17 mouse cellular contexts compared by ENCODE assay signal in the genomic region with DNA sequence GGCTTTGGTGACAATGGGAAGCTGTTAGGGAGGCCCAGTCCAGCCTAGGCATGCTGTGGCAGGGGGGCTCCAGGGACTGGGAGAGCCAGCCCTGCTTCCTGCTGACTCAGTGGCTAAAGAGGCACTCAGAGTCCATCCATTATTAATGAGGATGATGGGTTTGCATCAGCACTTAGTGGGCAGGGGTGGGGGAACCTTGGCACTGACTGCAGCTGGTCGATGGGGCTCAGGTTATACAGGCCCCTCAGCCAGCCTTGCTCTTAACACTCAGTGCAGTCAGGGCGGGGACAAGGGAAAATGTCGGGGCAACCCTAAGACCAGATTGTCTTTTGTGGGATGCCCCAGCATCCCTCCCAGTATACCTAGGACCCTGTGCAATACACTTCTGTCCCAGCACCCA. TPM values are rescaled to one million over a fixed set of nuclear protein-coding genes. Genes with fewer than 3 reads are reported as not detected.
DNase-seq lines count a peak whose midpoint lies in the region; ATAC-seq lines count a peak whose summit lies in the region.
"Had no signal": no experiment of that assay in that cellular context is flagged by ENCODE, and none has a peak within 500 bp of the region (broad histone marks: within the 10 kb centered on the region; RNA-seq: fewer than 3 reads in every experiment).

No protein-coding gene starts in this region.

- no peaks in the 10 kb centered on the region for H3K27me3 ChIP-seq in hindbrain, embryonic 12.5 days
- H3K27me3 ChIP-seq in hindbrain, embryonic 16.5 days (replicated peaks; ENCODE audit: control insufficient read depth, insufficient read depth, low read length) = no peaks in the 10 kb centered on the region
- H3K27me3 ChIP-seq in midbrain, embryonic 11.5 days (ENCODE audit: control insufficient read depth, insufficient read depth, low read length) = no peaks in the 10 kb centered on the region
- H3K27me3 ChIP-seq in midbrain, embryonic 14.5 days (ENCODE audit: control insufficient read depth, insufficient read depth, low read length) = no peaks in the 10 kb centered on the region
- H3K27me3 ChIP-seq: forebrain, embryonic 15.5 days; heart, embryonic 13.5 days had no signal

- 0 out of 2 replicates have a peak overlapping the region, but pooled peaks have one; percentile 12 for H3K27ac ChIP-seq in hindbrain, embryonic 12.5 days
- H3K27ac ChIP-seq in hindbrain, embryonic 16.5 days (ENCODE audit: low read depth, low read length) = no peak overlapping the region
- no peak overlapping the region for H3K27ac ChIP-seq in midbrain, embryonic 11.5 days (ENCODE audit: low read depth, low read length)
- H3K27ac ChIP-seq in midbrain, embryonic 14.5 days (replicated peaks; ENCODE audit: low read depth, low read length) = no peak overlapping the region
- H3K27ac ChIP-seq: forebrain, embryonic 15.5 days; heart, embryonic 13.5 days had no signal

- H3K4me2 ChIP-seq in hindbrain, embryonic 12.5 days (replicated peaks) = no peak overlapping the region
- H3K4me2 ChIP-seq in hindbrain, embryonic 16.5 days (ENCODE audit: low read length) = no peak overlapping the region
- no peak overlapping the region for H3K4me2 ChIP-seq in midbrain, embryonic 11.5 days
- no peak overlapping the region for H3K4me2 ChIP-seq in midbrain, embryonic 14.5 days (ENCODE audit: low read length)
- H3K4me2 ChIP-seq: forebrain, embryonic 15.5 days; heart, embryonic 13.5 days had no signal

- WGBS in hindbrain, embryonic 12.5 days = 86% methylated on average over 3 of the region's 3 CpGs
- WGBS in hindbrain, embryonic 16.5 days = 61% methylated on average over 2 of the region's 3 CpGs
- 90% methylated on average over 3 of the region's 3 CpGs for WGBS in midbrain, embryonic 11.5 days
- 77% methylated on average over 3 of the region's 3 CpGs for WGBS in midbrain, embryonic 14.5 days

- ATAC-seq in hindbrain, embryonic 12.5 days (ENCODE audit: low FRiP score) = 0 out of 2 replicates have a peak, but pooled peaks have one; percentile 23
- ATAC-seq in hindbrain, embryonic 16.5 days = no peak
- ATAC-seq in midbrain, embryonic 11.5 days (ENCODE audit: low FRiP score) = 0 out of 2 replicates have a peak, but pooled peaks have one; percentile 24
- ATAC-seq in midbrain, embryonic 14.5 days (ENCODE audit: low FRiP score, low TSS enrichment) = no peak
- ATAC-seq: CD4-positive, CD25-positive, alpha-beta regulatory T cell, adult 4 months; forebrain, embryonic 15.5 days had no signal

- H3K36me3 ChIP-seq in hindbrain, embryonic 12.5 days = peaks cover 70% of the 10 kb centered on the region
- H3K36me3 ChIP-seq in hindbrain, embryonic 16.5 days (ENCODE audit: control insufficient read depth, insufficient read depth, low read length) = peaks cover 34% of the 10 kb centered on the region
- H3K36me3 ChIP-seq in midbrain, embryonic 11.5 days (ENCODE audit: control insufficient read depth, insufficient read depth, low read length) = peaks cover 4% of the 10 kb centered on the region; the same call in 1 of the 2 replicates
- H3K36me3 ChIP-seq in midbrain, embryonic 14.5 days (ENCODE audit: control insufficient read depth, insufficient read depth, low read length) = peaks cover 70% of the 10 kb centered on the region

- H3K4me1 ChIP-seq in hindbrain, embryonic 12.5 days = no peaks in the 10 kb centered on the region
- no peaks in the 10 kb centered on the region for H3K4me1 ChIP-seq in hindbrain, embryonic 16.5 days (ENCODE audit: control insufficient read depth, insufficient read depth, low read depth, low read length)
- H3K4me1 ChIP-seq in midbrain, embryonic 11.5 days (ENCODE audit: control insufficient read depth, insufficient read depth, low read length) = no peaks in the 10 kb centered on the region
- no peaks in the 10 kb centered on the region for H3K4me1 ChIP-seq in midbrain, embryonic 14.5 days (ENCODE audit: control insufficient read depth, insufficient read depth, low read length)
- H3K4me1 ChIP-seq: forebrain, embryonic 15.5 days had no signal

- DNase-seq in cerebellum, adult 11-12 months = peak; percentile 38
- no peak for DNase-seq in cerebellum, adult 11 months
- no peak for DNase-seq in midbrain, embryonic 11.5 days (ENCODE audit: low spot score, missing footprints)
- no peak for DNase-seq in midbrain, embryonic 14.5 days
- DNase-seq in retina, embryonic 14.5 days (ENCODE audit: low spot score) = peak; percentile 53
- DNase-seq in retina, postnatal 1 day = no peak
- DNase-seq: B cell, adult 2 months; gastrocnemius, postnatal 36 days; heart, adult 11 months; heart, postnatal 36 days had no signal

- no peak overlapping the region for H3K9ac ChIP-seq in hindbrain, embryonic 12.5 days
- no peak overlapping the region for H3K9ac ChIP-seq in hindbrain, embryonic 16.5 days (ENCODE audit: low read depth, low read length)
- no peak overlapping the region for H3K9ac ChIP-seq in midbrain, embryonic 11.5 days (ENCODE audit: low read length)
- no peak overlapping the region for H3K9ac ChIP-seq in midbrain, embryonic 14.5 days (replicated peaks; ENCODE audit: low read length)
- H3K9ac ChIP-seq: forebrain, embryonic 15.5 days; heart, embryonic 13.5 days had no signal

- H3K4me3 ChIP-seq in hindbrain, embryonic 12.5 days = no peak overlapping the region
- H3K4me3 ChIP-seq in hindbrain, embryonic 16.5 days (ENCODE audit: low read length) = no peak overlapping the region
- H3K4me3 ChIP-seq in midbrain, embryonic 11.5 days (ENCODE audit: low read depth, low read length) = no peak overlapping the region
- no peak overlapping the region for H3K4me3 ChIP-seq in midbrain, embryonic 14.5 days (replicated peaks; ENCODE audit: low read depth, low read length)
- H3K4me3 ChIP-seq: forebrain, embryonic 15.5 days; heart, embryonic 13.5 days had no signal

- H3K9me3 ChIP-seq in hindbrain, embryonic 12.5 days (replicated peaks) = no peaks in the 10 kb centered on the region
- no peaks in the 10 kb centered on the region for H3K9me3 ChIP-seq in hindbrain, embryonic 16.5 days (ENCODE audit: control insufficient read depth, low read length)
- no peaks in the 10 kb centered on the region for H3K9me3 ChIP-seq in midbrain, embryonic 11.5 days (ENCODE audit: control insufficient read depth, low read length)
- H3K9me3 ChIP-seq in midbrain, embryonic 14.5 days (ENCODE audit: control insufficient read depth, low read length) = no peaks in the 10 kb centered on the region
- H3K9me3 ChIP-seq: forebrain, embryonic 15.5 days; G1E; heart, embryonic 13.5 days had no signal

RNA-seq across cellular contexts. Expression of a gene that starts 9.2 kb away (rescaled TPM):
- polyA plus RNA-seq in hindbrain, embryonic 12.5 days (2016; fragmentation: Nextera tagmentation; extraction: Ambion mirVana) = 3.9 TPM in 2 replicates
- 2.1 and 2.4 TPM in 2 replicates for polyA plus RNA-seq in hindbrain, embryonic 16.5 days (2015; fragmentation: Nextera tagmentation; extraction: Ambion mirVana)
- polyA plus RNA-seq in midbrain, embryonic 11.5 days (2014; fragmentation: Nextera tagmentation; extraction: Ambion mirVana) = 1.5 and 2.0 TPM in 2 replicates
- 2.4 and 3.5 TPM in 2 replicates for polyA plus RNA-seq in midbrain, embryonic 14.5 days (2014; fragmentation: Nextera tagmentation; extraction: Ambion mirVana)

RNA-seq across cellular contexts. Expression of a gene that starts 13.1 kb away (rescaled TPM):
- polyA plus RNA-seq in hindbrain, embryonic 12.5 days (2016; fragmentation: Nextera tagmentation; extraction: Ambion mirVana) = 21.9 and 25.0 TPM in 2 replicates
- 25.1 and 25.7 TPM in 2 replicates for polyA plus RNA-seq in hindbrain, embryonic 16.5 days (2015; fragmentation: Nextera tagmentation; extraction: Ambion mirVana)
- 18.3 and 19.2 TPM in 2 replicates for polyA plus RNA-seq in midbrain, embryonic 11.5 days (2014; fragmentation: Nextera tagmentation; extraction: Ambion mirVana)
- 14.0 and 16.7 TPM in 2 replicates for polyA plus RNA-seq in midbrain, embryonic 14.5 days (2014; fragmentation: Nextera tagmentation; extraction: Ambion mirVana)

RNA-seq across cellular contexts. Expression of a gene that starts 18.1 kb away (rescaled TPM):
- polyA plus RNA-seq in hindbrain, embryonic 12.5 days (2016; fragmentation: Nextera tagmentation; extraction: Ambion mirVana) = 0.31 and 0.72 TPM in 2 replicates
- polyA plus RNA-seq in hindbrain, embryonic 16.5 days (2015; fragmentation: Nextera tagmentation; extraction: Ambion mirVana) = not detected in 2 replicates
- 0.47 and 0.78 TPM in 2 replicates for polyA plus RNA-seq in midbrain, embryonic 11.5 days (2014; fragmentation: Nextera tagmentation; extraction: Ambion mirVana)
- polyA plus RNA-seq in midbrain, embryonic 14.5 days (2014; fragmentation: Nextera tagmentation; extraction: Ambion mirVana) = not detected in 2 replicates
- polyA plus RNA-seq: forebrain, embryonic 15.5 days; heart, postnatal 0 days had no signal

RNA-seq across cellular contexts. Expression of a gene that starts 21.0 kb away (rescaled TPM):
- 39.5 and 40.7 TPM in 2 replicates for polyA plus RNA-seq in hindbrain, embryonic 12.5 days (2016; fragmentation: Nextera tagmentation; extraction: Ambion mirVana)
- polyA plus RNA-seq in hindbrain, embryonic 16.5 days (2015; fragmentation: Nextera tagmentation; extraction: Ambion mirVana) = 47.6 and 53.9 TPM in 2 replicates
- 27.2 and 29.2 TPM in 2 replicates for polyA plus RNA-seq in midbrain, embryonic 11.5 days (2014; fragmentation: Nextera tagmentation; extraction: Ambion mirVana)
- 54.8 and 56.2 TPM in 2 replicates for polyA plus RNA-seq in midbrain, embryonic 14.5 days (2014; fragmentation: Nextera tagmentation; extraction: Ambion mirVana)

RNA-seq across cellular contexts. Expression of a gene that starts 32.3 kb away (rescaled TPM):
- polyA plus RNA-seq in hindbrain, embryonic 12.5 days (2016; fragmentation: Nextera tagmentation; extraction: Ambion mirVana) = 54.3 and 58.6 TPM in 2 replicates
- 58.6 and 60.9 TPM in 2 replicates for polyA plus RNA-seq in hindbrain, embryonic 16.5 days (2015; fragmentation: Nextera tagmentation; extraction: Ambion mirVana)
- polyA plus RNA-seq in midbrain, embryonic 11.5 days (2014; fragmentation: Nextera tagmentation; extraction: Ambion mirVana) = 53.0 and 67.3 TPM in 2 replicates
- polyA plus RNA-seq in midbrain, embryonic 14.5 days (2014; fragmentation: Nextera tagmentation; extraction: Ambion mirVana) = 38.0 and 43.8 TPM in 2 replicates

Comparison
In these comparisons a context has a peak if more than half of its experiments do, and no peak if none do; other contexts are left out.
1. DNase-seq: peak in cerebellum, adult 11-12 months (single experiment) and retina, embryonic 14.5 days (single experiment); none in cerebellum, adult 11 months (single experiment), midbrain, embryonic 11.5 days (single experiment), midbrain, embryonic 14.5 days (single experiment) and retina, postnatal 1 day (single experiment).
2. ATAC-seq: peak in hindbrain, embryonic 12.5 days (single experiment) and midbrain, embryonic 11.5 days (single experiment); none in hindbrain, embryonic 16.5 days (single experiment) and midbrain, embryonic 14.5 days (single experiment).